Mouse (Mus musculus) limb, embryonic 12.5 days (tissue): ENCODE measurements around the gene Gm40193. TPM values are rescaled to one million over a fixed set of nuclear protein-coding genes. Genes with fewer than 3 reads are reported as not detected.
"Not testable (repeated sequence)": the region's sequence is repeated elsewhere in the genome, so short reads cannot be mapped to it uniquely, and the experiment has no call there.

ENCODE experiments used
- ATAC-seq: fragments of 200-750 bp; cut with Nextera tagmentation; 2 replicates; pipeline ENCODE4 v1.8.0; 2017; ENCODE audit warnings: low read depth, moderate TSS enrichment; ENCODE audit not compliant: insufficient number of reproducible peaks, insufficient read depth, low FRiP score, low TSS enrichment
- H3K27ac ChIP-seq: fragments of 300-500 bp; sonication (generic); 2 replicates; pipeline ENCODE4 v1.5.1; 2016; ENCODE audit warnings: mild to moderate bottlenecking, moderate library complexity
- H3K27me3 ChIP-seq: fragments of 300-500 bp; sonication (generic); 2 replicates; pipeline ENCODE4 v1.6.1; 2016; ENCODE audit warnings: mild to moderate bottlenecking, moderate library complexity
- H3K36me3 ChIP-seq: fragments of 300-500 bp; sonication (generic); 2 replicates; pipeline ENCODE4 v1.6.1; 2016; ENCODE audit warnings: mild to moderate bottlenecking, moderate library complexity
- H3K4me1 ChIP-seq: fragments of 300-500 bp; sonication (generic); replicated peaks from 2 replicates; pipeline ENCODE4 v1.6.1; 2016
- H3K4me2 ChIP-seq: fragments of 300-500 bp; sonication (generic); 2 replicates; pipeline ENCODE4 v1.6.1; 2016; ENCODE audit warnings: mild to moderate bottlenecking, moderate library complexity
- H3K4me3 ChIP-seq: fragments of 300-500 bp; sonication (generic); replicated peaks from 2 replicates; pipeline ENCODE4 v1.5.1; 2016; ENCODE audit warnings: mild to moderate bottlenecking
- H3K9ac ChIP-seq: fragments of 300-500 bp; sonication (generic); replicated peaks from 2 replicates; pipeline ENCODE4 v1.6.1; 2016; ENCODE audit warnings: mild to moderate bottlenecking, moderate library complexity
- H3K9me3 ChIP-seq: fragments of 300-500 bp; sonication (generic); 2 replicates; pipeline ENCODE4 v1.6.1; 2016; ENCODE audit warnings: mild to moderate bottlenecking, moderate library complexity
- WGBS: fragments of 180-500 bp; shearing (Covaris S2); methylation state at CpG from one replicate; pipeline ENCODE4 v1.1.7; 2016; 5-methylcytosine and 5-hydroxymethylcytosine counted together
- polyA plus RNA-seq: library from polyadenylated mRNA; unstranded; fragments of >200 nt; fragmentation: Nextera tagmentation; extraction: Ambion mirVana; gene quantifications from 2 replicates; pipeline ENCODE4 v1.2.1, GENCODE M21; 2016

The Gm40193 gene
- polyA plus RNA-seq, 1 experiment from 2014 or later, result not detected

- Histone ChIP-seq H3K4me1 (no peaks in the 10 kb centered on the region), H3K9ac (no peak overlapping the region), H3K27ac (no peak overlapping the region), H3K9me3 (no peaks in the 10 kb centered on the region), H3K4me3 (peak overlapping the region; percentile 61; the same call in 1 of the 2 replicates), H3K36me3 (no peaks in the 10 kb centered on the region), H3K27me3 (peaks cover 54% of the 10 kb centered on the region), H3K4me2 (peak overlapping the region; percentile 92)
- ATAC-seq, result no peak
- WGBS, result 87% methylated on average over 7 of the region's 7 CpGs
Observed at GRCm38 (mm10) chr11:70540928-70541327, 8.2 kb upstream of the Gm40193 start.

- ATAC-seq, result peak; percentile 88
- H3K27me3 ChIP-seq, result peaks cover 54% of the 10 kb centered on the region
- H3K27ac ChIP-seq, result no peak within 1 kb of the TSS
- H3K9ac ChIP-seq, result peak within 1 kb of the TSS; percentile 72
- WGBS, result under 1% methylated on average over 58 of the region's 65 CpGs
- H3K4me3 ChIP-seq, result peak within 1 kb of the TSS; percentile 61
- H3K4me1 ChIP-seq, result no peaks in the 10 kb centered on the region
- H3K9me3 ChIP-seq, result no peaks in the 10 kb centered on the region
- H3K36me3 ChIP-seq, result no peaks in the 10 kb centered on the region
- H3K4me2 ChIP-seq, result peak within 1 kb of the TSS; percentile 92
Observed at GRCm38 (mm10) chr11:70539877-70540587, 7.3 kb upstream of the Gm40193 start, which contains the start of gene Pld2. Pld2 (plus strand) TSS chr11:70540064.

GRCm38 (mm10) chr11:70539423-70539822 lies 6.7 kb upstream of the Gm40193 start:
- ATAC-seq, result no peak
- H3K4me1 ChIP-seq, result no peaks in the 10 kb centered on the region
- peaks cover 54% of the 10 kb centered on the region for H3K27me3 ChIP-seq
- no peak overlapping the region for H3K27ac ChIP-seq
- H3K9ac ChIP-seq, result peak overlapping the region; percentile 72; the same call in 1 of the 2 replicates
- H3K4me2 ChIP-seq, result peak overlapping the region; percentile 92
- H3K9me3 ChIP-seq, result no peaks in the 10 kb centered on the region
- H3K36me3 ChIP-seq, result no peaks in the 10 kb centered on the region
- WGBS, result 16% methylated on average over 9 of the region's 9 CpGs
- peak overlapping the region; percentile 61 for H3K4me3 ChIP-seq

GRCm38 (mm10) chr11:70531065-70531464 lies 1.7 kb downstream of the Gm40193 start:
- H3K4me1 ChIP-seq, H3K27me3 ChIP-seq, H3K4me3 ChIP-seq, H3K9me3 ChIP-seq, H3K9ac ChIP-seq, ATAC-seq, H3K4me2 ChIP-seq, H3K27ac ChIP-seq: not testable (repeated sequence)
- H3K36me3 ChIP-seq, result peaks cover 31% of the 10 kb centered on the region
- WGBS, result 77% methylated on average over 2 of the region's 2 CpGs

- Histone ChIP-seq H3K9ac (no peak overlapping the region), H3K4me3 (no peak overlapping the region), H3K4me1 (peaks cover 8% of the 10 kb centered on the region), H3K9me3 (no peaks in the 10 kb centered on the region), H3K36me3 (peaks cover 32% of the 10 kb centered on the region), H3K27me3 (no peaks in the 10 kb centered on the region), H3K27ac (no peak overlapping the region), H3K4me2 (no peak overlapping the region)
- ATAC-seq, result no peak
- WGBS, result 91% methylated on average over 7 of the region's 7 CpGs
Observed at GRCm38 (mm10) chr11:70528610-70529009, 4.1 kb downstream of the Gm40193 start.

GRCm38 (mm10) chr11:70526211-70526610 lies 6.5 kb downstream of the Gm40193 start:
- Histone ChIP-seq H3K4me2 (peak overlapping the region; percentile 76), H3K27me3 (no peaks in the 10 kb centered on the region), H3K4me1 (peaks cover 8% of the 10 kb centered on the region), H3K9me3 (no peaks in the 10 kb centered on the region), H3K9ac (peak overlapping the region; percentile 72), H3K36me3 (peaks cover 32% of the 10 kb centered on the region), H3K27ac (no peak overlapping the region), H3K4me3 (peak overlapping the region; percentile 71)
- no peak for ATAC-seq
- WGBS, result 90% methylated on average over 12 of the region's 12 CpGs

- Histone ChIP-seq H3K27me3 (no peaks in the 10 kb centered on the region), H3K27ac (peak overlapping the region; percentile 41; the same call in 1 of the 2 replicates), H3K36me3 (peaks cover 32% of the 10 kb centered on the region), H3K4me1 (peaks cover 8% of the 10 kb centered on the region), H3K9ac (peak overlapping the region; percentile 72), H3K9me3 (no peaks in the 10 kb centered on the region), H3K4me3 (peak overlapping the region; percentile 71), H3K4me2 (peak overlapping the region; percentile 76)
- 0 out of 2 replicates have a peak, but pooled peaks have one; percentile 15 for ATAC-seq
- WGBS, result 2% methylated on average over 12 of the region's 12 CpGs
Observed at GRCm38 (mm10) chr11:70525726-70526125, 7.0 kb downstream of the Gm40193 start.

GRCm38 (mm10) chr11:70525184-70525678 lies 7.5 kb downstream of the Gm40193 start, which contains the start of gene Psmb6:
Psmb6 (plus strand) TSS chr11:70525367.
- Histone ChIP-seq H3K27ac (peak within 1 kb of the TSS; percentile 41; the same call in 1 of the 2 replicates), H3K4me2 (peak within 1 kb of the TSS; percentile 76), H3K9me3 (no peaks in the 10 kb centered on the region), H3K9ac (peak within 1 kb of the TSS; percentile 72), H3K4me3 (peak within 1 kb of the TSS; percentile 71), H3K4me1 (peaks cover 11% of the 10 kb centered on the region), H3K36me3 (peaks cover 32% of the 10 kb centered on the region), H3K27me3 (peaks cover 4% of the 10 kb centered on the region)
- WGBS, result under 1% methylated on average over 24 of the region's 26 CpGs
- peak; percentile 94 for ATAC-seq

GRCm38 (mm10) chr11:70524782-70525181 lies 8.0 kb downstream of the Gm40193 start:
- Histone ChIP-seq H3K27me3 (peaks cover 9% of the 10 kb centered on the region), H3K27ac (no peak overlapping the region)

GRCm38 (mm10) chr11:70523306-70523989 lies 9.3 kb downstream of the Gm40193 start:
- not testable (repeated sequence) for H3K27ac ChIP-seq, H3K9ac ChIP-seq, H3K9me3 ChIP-seq, ATAC-seq, H3K4me3 ChIP-seq, H3K4me2 ChIP-seq
- 88% methylated on average over 8 of the region's 8 CpGs for WGBS
- Histone ChIP-seq H3K36me3 (peaks cover 24% of the 10 kb centered on the region), H3K27me3 (peaks cover 11% of the 10 kb centered on the region), H3K4me1 (peaks cover 18% of the 10 kb centered on the region)

More at GRCm38 (mm10) chr11:70524782-70525181, 8.0 kb downstream of the Gm40193 start:
- H3K4me3 ChIP-seq, result peak overlapping the region; percentile 71
- H3K9ac ChIP-seq, result no peak overlapping the region
- peak overlapping the region; percentile 51 for H3K4me2 ChIP-seq
- H3K4me1 ChIP-seq, result peaks cover 15% of the 10 kb centered on the region
- ATAC-seq, result peak; percentile 41
- H3K36me3 ChIP-seq, result peaks cover 32% of the 10 kb centered on the region
- H3K9me3 ChIP-seq, result no peaks in the 10 kb centered on the region
- WGBS, result 7% methylated on average over 8 of the region's 8 CpGs
